Mouse (Mus musculus): ENCODE results near the gene Gal3st2.
"Not testable (repeated sequence)": the region's sequence is repeated elsewhere in the genome, so short reads cannot be mapped to it uniquely, and the experiment has no call there.

The Gal3st2 gene

GRCm38 (mm10) chr1:93871594-93872105 lies 10.5 kb downstream of the Gal3st2 start:
- not testable (repeated sequence) for DNase-seq

DNA sequence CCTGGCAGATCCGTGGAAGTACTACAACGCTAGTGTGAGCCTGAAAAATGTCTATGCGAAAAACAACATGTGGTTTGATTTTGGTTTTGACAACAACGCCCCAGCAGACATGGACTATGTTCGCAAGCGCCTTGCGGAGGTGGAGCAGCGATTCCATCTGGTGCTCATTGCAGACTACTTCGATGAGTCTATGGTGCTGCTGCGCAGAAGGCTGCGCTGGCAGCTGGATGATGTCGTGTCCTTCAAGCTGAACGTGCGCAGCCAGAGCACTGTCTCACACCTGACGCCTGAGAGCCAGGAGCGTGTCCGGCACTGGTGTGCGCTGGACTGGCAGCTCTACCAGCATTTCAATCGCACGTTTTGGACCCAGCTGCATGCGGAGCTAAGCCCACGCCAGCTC lies 13.3 kb downstream of the Gal3st2 start:
- peak; percentile 18 for DNase-seq

GRCm38 (mm10) chr1:93881778-93882177 lies 20.7 kb downstream of the Gal3st2 start:
- not testable (repeated sequence) for DNase-seq

GRCm38 (mm10) chr1:93890936-93891335 lies 29.8 kb downstream of the Gal3st2 start:
- DNase-seq: not testable (repeated sequence)

GRCm38 (mm10) chr1:93897395-93897794 lies 36.3 kb downstream of the Gal3st2 start:
- not testable (repeated sequence) for DNase-seq

GRCm38 (mm10) chr1:93901291-93901690 lies 40.2 kb downstream of the Gal3st2 start:
- not testable (repeated sequence) for DNase-seq

GRCm38 (mm10) chr1:93906690-93907089 lies 45.6 kb downstream of the Gal3st2 start:
- not testable (repeated sequence) for DNase-seq

- not testable (repeated sequence) for DNase-seq
These were observed 48.0 kb downstream of the Gal3st2 start for GRCm38 (mm10) chr1:93908977-93909586.

- not testable (repeated sequence) for DNase-seq
These were observed 50.8 kb downstream of the Gal3st2 start for GRCm38 (mm10) chr1:93911877-93912276.

DNA sequence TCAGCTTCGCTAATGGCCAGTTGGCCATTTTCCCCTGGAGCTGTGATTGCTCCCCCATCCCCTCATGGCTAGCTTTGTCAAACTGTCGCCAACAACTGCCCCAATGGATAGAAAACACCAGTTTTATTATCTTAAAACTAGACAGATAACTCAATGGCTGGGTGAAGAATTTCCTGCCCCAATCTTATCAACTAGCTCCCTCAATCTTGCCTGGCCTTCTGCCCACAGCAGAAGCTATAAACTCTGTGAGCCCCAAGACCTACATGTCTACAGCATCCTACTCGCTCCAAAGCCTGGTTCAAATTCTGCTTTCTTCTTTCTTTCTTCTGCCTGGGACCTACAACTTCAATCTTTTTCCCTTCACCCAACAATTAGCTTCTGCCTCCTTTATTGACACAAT lies 56.1 kb downstream of the Gal3st2 start:
- DNase-seq: not testable (repeated sequence)

GRCm38 (mm10) chr1:93918011-93918410 lies 56.9 kb downstream of the Gal3st2 start, which contains the start of gene Gal3st2b:
Gene Gal3st2b, plus strand, starts transcription at chr1:93918311.
- not testable (repeated sequence) for DNase-seq

DNA sequence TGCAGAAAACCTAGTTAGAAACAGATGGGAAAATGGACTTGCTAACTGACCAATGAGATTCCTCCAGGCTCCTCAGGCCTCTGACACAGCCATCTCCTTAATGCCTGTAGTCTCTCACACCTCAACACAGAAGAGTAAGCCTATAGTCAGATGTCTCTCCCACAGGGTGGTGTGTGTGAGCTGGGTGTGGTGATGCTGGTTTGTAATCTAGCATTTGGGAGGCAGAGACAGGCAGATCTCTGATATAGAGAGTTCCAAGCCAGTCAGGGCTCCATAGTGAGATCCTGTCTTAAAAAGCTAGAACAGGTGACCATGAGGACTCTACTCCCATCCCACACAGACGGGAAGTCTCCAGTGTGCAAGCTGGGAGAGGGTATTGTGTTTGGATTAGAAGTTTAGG lies 57.7 kb downstream of the Gal3st2 start:
- not testable (repeated sequence) for DNase-seq

DNA sequence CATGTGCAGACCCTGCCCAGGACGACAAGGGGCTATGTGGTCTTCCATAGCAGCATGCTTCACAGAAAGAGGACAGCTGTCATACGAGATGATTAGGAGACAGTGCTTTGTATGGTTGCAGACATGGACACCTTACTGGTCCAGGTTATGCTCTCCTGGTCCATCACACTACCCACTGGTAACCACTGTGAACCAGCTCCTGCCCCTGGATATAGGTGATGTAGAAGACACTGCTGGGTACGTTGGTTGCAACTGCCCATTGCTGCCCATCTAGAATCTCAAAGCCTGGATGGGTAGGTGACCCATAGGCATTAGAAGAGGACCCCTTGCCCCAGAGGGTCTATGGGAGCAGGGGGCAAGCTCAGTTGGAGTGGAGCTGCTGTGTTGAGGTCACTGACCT lies 58.2 kb downstream of the Gal3st2 start:
- DNase-seq: not testable (repeated sequence)

- not testable (repeated sequence) for DNase-seq
These were observed 61.5 kb downstream of the Gal3st2 start for GRCm38 (mm10) chr1:93922609-93923008.

GRCm38 (mm10) chr1:93923098-93923497 lies 62.0 kb downstream of the Gal3st2 start:
- DNase-seq: not testable (repeated sequence)
